Mouse (Mus musculus) intestine, postnatal 0 days (tissue): ENCODE measurements around the gene Cmss1. TPM values are rescaled to one million over a fixed set of nuclear protein-coding genes. Genes with fewer than 3 reads are reported as not detected.
A peak's percentile ranks its signal among the peaks of the same experiment; 100 is the strongest.

Experiments used
- ATAC-seq: fragments of 200-750 bp; cut with Nextera tagmentation; 2 replicates; pipeline ENCODE4 v1.8.0; 2017; ENCODE audit warnings: mild to moderate bottlenecking, moderate TSS enrichment, moderate library complexity
- H3K27ac ChIP-seq: fragments of 300-500 bp; sonication (generic); 2 replicates; pipeline ENCODE4 v1.5.1; 2014; ENCODE audit warnings: mild to moderate bottlenecking, low read depth, low read length, moderate library complexity
- H3K27me3 ChIP-seq: fragments of 300-500 bp; sonication (generic); replicated peaks from 2 replicates; pipeline ENCODE4 v1.6.1; 2014; ENCODE audit warnings: low read length, mixed read lengths; ENCODE audit not compliant: control insufficient read depth, insufficient read depth
- H3K36me3 ChIP-seq: fragments of 300-500 bp; sonication (generic); 2 replicates; pipeline ENCODE4 v1.6.1; 2014; ENCODE audit warnings: mild to moderate bottlenecking, moderate library complexity; ENCODE audit not compliant: control insufficient read depth, insufficient read depth
- H3K4me1 ChIP-seq: fragments of 300-500 bp; sonication (generic); replicated peaks from 2 replicates; pipeline ENCODE4 v1.6.1; 2014; ENCODE audit warnings: antibody characterized with exemption, low read length, mixed read lengths; ENCODE audit not compliant: control insufficient read depth, insufficient read depth
- H3K4me2 ChIP-seq: fragments of 300-500 bp; sonication (generic); replicated peaks from 2 replicates; pipeline ENCODE4 v1.6.1; 2014; ENCODE audit warnings: low read depth, mild to moderate bottlenecking, moderate library complexity
- H3K4me3 ChIP-seq: fragments of 300-500 bp; sonication (generic); 2 replicates; pipeline ENCODE4 v1.5.1; 2014; ENCODE audit warnings: low read depth, low read length
- H3K9ac ChIP-seq: fragments of 300-500 bp; sonication (generic); 2 replicates; pipeline ENCODE4 v1.6.1; 2014; ENCODE audit warnings: mild to moderate bottlenecking, low read depth, low read length
- H3K9me3 ChIP-seq: fragments of 300-500 bp; sonication (generic); 2 replicates; pipeline ENCODE4 v1.6.1; 2016; ENCODE audit warnings: mixed run types; ENCODE audit not compliant: control insufficient read depth
- CTCF ChIP-seq: sonication (generic); IDR thresholded peaks from 2 replicates; pipeline ENCODE4 v1.5.1; 2016; ENCODE audit warnings: low read depth, mild to moderate bottlenecking, control low read depth, antibody characterized with exemption, moderate library complexity
- WGBS: fragments of 180-500 bp; shearing (Covaris S2); extraction: QIAGEN DNeasy Blood & Tissue Kit; methylation state at CpG from one replicate; pipeline ENCODE4 v1.1.7; 2014; 5-methylcytosine and 5-hydroxymethylcytosine counted together
- polyA plus RNA-seq: library from polyadenylated mRNA; unstranded; fragments of >200 nt; fragmentation: Nextera tagmentation; extraction: Ambion mirVana; gene quantifications from 2 replicates; pipeline ENCODE4 v1.2.1, GENCODE M21; 2015

Gene Cmss1
- polyA plus RNA-seq, 1 experiment from 2014 or later = 19.1 TPM

- H3K27me3 ChIP-seq = no peaks in the 10 kb centered on the region
- TF ChIP-seq CTCF = no peak
- no peak overlapping the region for H3K4me2 ChIP-seq
- 73% methylated on average over 3 of the region's 3 CpGs for whole genome bisulfite sequencing
- H3K36me3 ChIP-seq = no peaks in the 10 kb centered on the region
- H3K4me1 ChIP-seq = no peaks in the 10 kb centered on the region
- no peak overlapping the region for H3K9ac ChIP-seq
- no peak overlapping the region for H3K27ac ChIP-seq
- ATAC-seq = no peak
- no peak overlapping the region for H3K4me3 ChIP-seq
- H3K9me3 ChIP-seq = no peaks in the 10 kb centered on the region
These were observed 172.0 kb downstream of the Cmss1 start for GRCm38 (mm10) chr16:57434640-57435039.

GRCm38 (mm10) chr16:57433671-57434070, 173.0 kb downstream of the Cmss1 start:
- Histone ChIP-seq H3K4me1 (no peaks in the 10 kb centered on the region), H3K4me3 (no peak overlapping the region), H3K9ac (no peak overlapping the region), H3K36me3 (no peaks in the 10 kb centered on the region), H3K4me2 (no peak overlapping the region), H3K9me3 (no peaks in the 10 kb centered on the region), H3K27ac (no peak overlapping the region), H3K27me3 (no peaks in the 10 kb centered on the region)
- 82% methylated on average over 6 of the region's 6 CpGs for WGBS
- no peak for ATAC-seq
- no peak for TF ChIP-seq CTCF

- H3K4me1 ChIP-seq = no peaks in the 10 kb centered on the region
- H3K4me2 ChIP-seq = no peak overlapping the region
- H3K27me3 ChIP-seq = no peaks in the 10 kb centered on the region
- ATAC-seq = peak; percentile 83
- H3K9ac ChIP-seq = no peak overlapping the region
- no peaks in the 10 kb centered on the region for H3K36me3 ChIP-seq
- no peaks in the 10 kb centered on the region for H3K9me3 ChIP-seq
- no peak overlapping the region for H3K27ac ChIP-seq
- no peak overlapping the region for H3K4me3 ChIP-seq
- 41% methylated on average over 4 of the region's 4 CpGs for WGBS
- no peak for TF ChIP-seq CTCF
These were observed 173.5 kb downstream of the Cmss1 start for GRCm38 (mm10) chr16:57433173-57433572.

GRCm38 (mm10) chr16:57431294-57431693, 175.4 kb downstream of the Cmss1 start:
- H3K36me3 ChIP-seq = no peaks in the 10 kb centered on the region
- no peaks in the 10 kb centered on the region for H3K9me3 ChIP-seq
- no peak overlapping the region for H3K9ac ChIP-seq
- TF ChIP-seq CTCF = no peak
- no peaks in the 10 kb centered on the region for H3K27me3 ChIP-seq
- WGBS = 90% methylated on average over 3 of the region's 3 CpGs
- H3K4me3 ChIP-seq = no peak overlapping the region
- no peak overlapping the region for H3K4me2 ChIP-seq
- no peak overlapping the region for H3K27ac ChIP-seq
- ATAC-seq = no peak
- no peaks in the 10 kb centered on the region for H3K4me1 ChIP-seq

- no peak overlapping the region for H3K9ac ChIP-seq
- H3K4me2 ChIP-seq = no peak overlapping the region
- H3K4me1 ChIP-seq = no peaks in the 10 kb centered on the region
- ATAC-seq = no peak
- no peak overlapping the region for H3K4me3 ChIP-seq
- 76% methylated on average over 5 of the region's 5 CpGs for WGBS
- no peaks in the 10 kb centered on the region for H3K27me3 ChIP-seq
- H3K27ac ChIP-seq = no peak overlapping the region
- TF ChIP-seq CTCF = no peak
- H3K36me3 ChIP-seq = no peaks in the 10 kb centered on the region
- no peaks in the 10 kb centered on the region for H3K9me3 ChIP-seq
These were observed 177.7 kb downstream of the Cmss1 start for GRCm38 (mm10) chr16:57428977-57429376.

- ATAC-seq = 0 out of 2 replicates have a peak, but pooled peaks have one; percentile 28
- H3K27me3 ChIP-seq = no peaks in the 10 kb centered on the region
- H3K4me1 ChIP-seq = no peaks in the 10 kb centered on the region
- no peak overlapping the region for H3K4me3 ChIP-seq
- no peak overlapping the region for H3K4me2 ChIP-seq
- 60% methylated on average over 7 of the region's 7 CpGs for WGBS
- no peak overlapping the region for H3K9ac ChIP-seq
- no peak overlapping the region for H3K27ac ChIP-seq
- no peak for TF ChIP-seq CTCF
- no peaks in the 10 kb centered on the region for H3K36me3 ChIP-seq
- no peaks in the 10 kb centered on the region for H3K9me3 ChIP-seq
These were observed 179.0 kb downstream of the Cmss1 start for GRCm38 (mm10) chr16:57427516-57428285.
